Mouse (Mus musculus): ENCODE data around the gene Prkag1. TPM values are rescaled to one million over a fixed set of nuclear protein-coding genes. Genes with fewer than 3 reads are reported as not detected.

Prkag1 gene
- polyA plus RNA-seq, 1 experiment from 2014 or later, result 56.2 TPM

GRCm38 (mm10) chr15:98865771-98866170 is 34.5 kb upstream of the Prkag1 start:
- H3K27ac ChIP-seq (replicated peaks), result no peak overlapping the region
- no peak overlapping the region for H3K9ac ChIP-seq (ENCODE audit: low read length)
- ATAC-seq (ENCODE audit: low FRiP score, low TSS enrichment) (no peak), DNase-seq (ENCODE audit: low spot score) (no peak)
- WGBS, result 98% methylated on average over 8 of the region's 8 CpGs
- TF ChIP-seq CTCF (IDR thresholded peaks at IDR 0.05; ENCODE audit: low read depth), result no peak
- TF ChIP-seq EP300 (optimal IDR thresholded peaks at IDR 0.05), result no peak
- H3K4me2 ChIP-seq (replicated peaks; ENCODE audit: low read depth), result no peak overlapping the region
- H3K27me3 ChIP-seq (ENCODE audit: control insufficient read depth, insufficient read depth, low read length), result no peaks in the 10 kb centered on the region
- peaks cover 49% of the 10 kb centered on the region for H3K36me3 ChIP-seq (ENCODE audit: control insufficient read depth, insufficient read depth, low read length)
- no peak overlapping the region for H3K4me3 ChIP-seq (ENCODE audit: low read depth, low read length)
- H3K4me1 ChIP-seq (replicated peaks; ENCODE audit: control insufficient read depth, insufficient read depth), result peaks cover 16% of the 10 kb centered on the region
- H3K9me3 ChIP-seq (ENCODE audit: control insufficient read depth, low read length), result no peaks in the 10 kb centered on the region

- ATAC-seq (ENCODE audit: low FRiP score, low TSS enrichment) (no peak), DNase-seq (ENCODE audit: low spot score) (no peak)
- TF ChIP-seq CTCF (IDR thresholded peaks at IDR 0.05; ENCODE audit: low read depth) (no peak), EP300 (optimal IDR thresholded peaks at IDR 0.05) (no peak)
- H3K27me3 ChIP-seq (ENCODE audit: control insufficient read depth, insufficient read depth, low read length), result no peaks in the 10 kb centered on the region
- H3K9ac ChIP-seq (ENCODE audit: low read length), result no peak overlapping the region
- no peak overlapping the region for H3K4me2 ChIP-seq (replicated peaks; ENCODE audit: low read depth)
- peaks cover 16% of the 10 kb centered on the region for H3K4me1 ChIP-seq (replicated peaks; ENCODE audit: control insufficient read depth, insufficient read depth)
- no peaks in the 10 kb centered on the region for H3K9me3 ChIP-seq (ENCODE audit: control insufficient read depth, low read length)
- no peak overlapping the region for H3K4me3 ChIP-seq (ENCODE audit: low read depth, low read length)
- 93% methylated on average over 6 of the region's 6 CpGs for WGBS
- H3K27ac ChIP-seq (replicated peaks), result no peak overlapping the region
- H3K36me3 ChIP-seq (ENCODE audit: control insufficient read depth, insufficient read depth, low read length), result peaks cover 56% of the 10 kb centered on the region
Measured at GRCm38 (mm10) chr15:98864951-98865350, 33.6 kb upstream of the Prkag1 start.

GRCm38 (mm10) chr15:98863451-98863958 is 32.2 kb upstream of the Prkag1 start:
- no peaks in the 10 kb centered on the region for H3K27me3 ChIP-seq (ENCODE audit: control insufficient read depth, insufficient read depth, low read length)
- TF ChIP-seq EP300 (optimal IDR thresholded peaks at IDR 0.05) (no peak), CTCF (IDR thresholded peaks at IDR 0.05; ENCODE audit: low read depth) (no peak)
- 90% methylated on average over 12 of the region's 12 CpGs for WGBS
- H3K4me3 ChIP-seq (ENCODE audit: low read depth, low read length), result no peak overlapping the region
- ATAC-seq (ENCODE audit: low FRiP score, low TSS enrichment) (no peak), DNase-seq (ENCODE audit: low spot score) (no peak)
- H3K4me2 ChIP-seq (replicated peaks; ENCODE audit: low read depth), result no peak overlapping the region
- H3K9ac ChIP-seq (ENCODE audit: low read length), result no peak overlapping the region
- H3K36me3 ChIP-seq (ENCODE audit: control insufficient read depth, insufficient read depth, low read length), result peaks cover 66% of the 10 kb centered on the region
- H3K4me1 ChIP-seq (replicated peaks; ENCODE audit: control insufficient read depth, insufficient read depth), result peaks cover 8% of the 10 kb centered on the region
- no peaks in the 10 kb centered on the region for H3K9me3 ChIP-seq (ENCODE audit: control insufficient read depth, low read length)
- H3K27ac ChIP-seq (replicated peaks), result no peak overlapping the region

- no peaks in the 10 kb centered on the region for H3K9me3 ChIP-seq (ENCODE audit: control insufficient read depth, low read length)
Measured at GRCm38 (mm10) chr15:98861701-98862410, 30.5 kb upstream of the Prkag1 start.

GRCm38 (mm10) chr15:98860921-98861320 is 29.6 kb upstream of the Prkag1 start:
- Histone ChIP-seq H3K4me2 (replicated peaks; ENCODE audit: low read depth) (no peak overlapping the region), H3K9ac (ENCODE audit: low read length) (no peak overlapping the region), H3K36me3 (ENCODE audit: control insufficient read depth, insufficient read depth, low read length) (peaks cover 77% of the 10 kb centered on the region), H3K4me3 (ENCODE audit: low read depth, low read length) (no peak overlapping the region), H3K27ac (replicated peaks) (no peak overlapping the region), H3K4me1 (replicated peaks; ENCODE audit: control insufficient read depth, insufficient read depth) (no peaks in the 10 kb centered on the region), H3K9me3 (ENCODE audit: control insufficient read depth, low read length) (no peaks in the 10 kb centered on the region), H3K27me3 (ENCODE audit: control insufficient read depth, insufficient read depth, low read length) (no peaks in the 10 kb centered on the region)
- 93% methylated on average over 18 of the region's 18 CpGs for WGBS
- no peak for DNase-seq (ENCODE audit: low spot score)
- no peak for TF ChIP-seq EP300 (optimal IDR thresholded peaks at IDR 0.05)
- TF ChIP-seq CTCF (IDR thresholded peaks at IDR 0.05; ENCODE audit: low read depth), result no peak
- no peak for ATAC-seq (ENCODE audit: low FRiP score, low TSS enrichment)

More at GRCm38 (mm10) chr15:98861701-98862410, 30.5 kb upstream of the Prkag1 start:
- Histone ChIP-seq H3K4me3 (ENCODE audit: low read depth, low read length) (no peak overlapping the region), H3K36me3 (ENCODE audit: control insufficient read depth, insufficient read depth, low read length) (peaks cover 81% of the 10 kb centered on the region), H3K27me3 (ENCODE audit: control insufficient read depth, insufficient read depth, low read length) (no peaks in the 10 kb centered on the region), H3K27ac (replicated peaks) (no peak overlapping the region), H3K4me1 (replicated peaks; ENCODE audit: control insufficient read depth, insufficient read depth) (no peaks in the 10 kb centered on the region), H3K4me2 (replicated peaks; ENCODE audit: low read depth) (no peak overlapping the region), H3K9ac (ENCODE audit: low read length) (no peak overlapping the region)
- TF ChIP-seq CTCF (IDR thresholded peaks at IDR 0.05; ENCODE audit: low read depth) (no peak), EP300 (optimal IDR thresholded peaks at IDR 0.05) (no peak)
- ATAC-seq (ENCODE audit: low FRiP score, low TSS enrichment) (0 out of 2 replicates have a peak, but pooled peaks have one; percentile 20), DNase-seq (ENCODE audit: low spot score) (no peak)
- WGBS, result 80% methylated on average over 21 of the region's 21 CpGs

- Histone ChIP-seq H3K9me3 (ENCODE audit: control insufficient read depth, low read length) (no peaks in the 10 kb centered on the region), H3K4me3 (ENCODE audit: low read depth, low read length) (no peak overlapping the region), H3K36me3 (ENCODE audit: control insufficient read depth, insufficient read depth, low read length) (peaks cover 75% of the 10 kb centered on the region), H3K4me2 (replicated peaks; ENCODE audit: low read depth) (no peak overlapping the region), H3K4me1 (replicated peaks; ENCODE audit: control insufficient read depth, insufficient read depth) (no peaks in the 10 kb centered on the region), H3K9ac (ENCODE audit: low read length) (no peak overlapping the region), H3K27me3 (ENCODE audit: control insufficient read depth, insufficient read depth, low read length) (no peaks in the 10 kb centered on the region), H3K27ac (replicated peaks) (no peak overlapping the region)
- TF ChIP-seq CTCF (IDR thresholded peaks at IDR 0.05; ENCODE audit: low read depth) (no peak), EP300 (optimal IDR thresholded peaks at IDR 0.05) (no peak)
- ATAC-seq (ENCODE audit: low FRiP score, low TSS enrichment), result no peak
- no peak for DNase-seq (ENCODE audit: low spot score)
- 59% methylated on average over 9 of the region's 9 CpGs for WGBS
Measured at GRCm38 (mm10) chr15:98859319-98860043, 28.2 kb upstream of the Prkag1 start.

All from stomach, postnatal 0 days (tissue).